Mouse (Mus musculus) cerebellum, adult 18-20 months (tissue): ENCODE measurements at regions not wholly inside any gene's neighbourhood (a gene's known extent, or its start where the extent isn't known, plus 50 kb on each side); places are given as distances from the start of the nearest gene placed in this dataset.

Source experiments
- DNase-seq, 2 experiments: peaks; one replicate each; pipeline ENCODE4 v3.0.0; 2021

GRCm38 (mm10) chr14:100607109-100607508 lies 322.6 kb upstream of the Klf12 start:
- no peak for DNase-seq

GRCm38 (mm10) chr14:100600886-100601451 lies 316.5 kb upstream of the Klf12 start:
- no peak for DNase-seq

GRCm38 (mm10) chr14:100570026-100570425 lies 285.5 kb upstream of the Klf12 start:
- no peak for DNase-seq

GRCm38 (mm10) chr14:100561884-100562283 lies 277.4 kb upstream of the Klf12 start:
- no peak for DNase-seq

- DNase-seq, result no peak
Measured at GRCm38 (mm10) chr14:100558378-100558777, 273.9 kb upstream of the Klf12 start.

- no peak for DNase-seq
Measured at GRCm38 (mm10) chr14:100552466-100552865, 268.0 kb upstream of the Klf12 start.

- DNase-seq, result no peak
Measured at GRCm38 (mm10) chr14:100550266-100550665, 265.8 kb upstream of the Klf12 start.

GRCm38 (mm10) chr14:100530217-100530616 lies 245.7 kb upstream of the Klf12 start:
- DNase-seq, result no peak

GRCm38 (mm10) chr14:100529758-100530157 lies 245.3 kb upstream of the Klf12 start:
- no peak for DNase-seq

- DNase-seq, result no peak
Measured at GRCm38 (mm10) chr14:100509396-100509795, 224.9 kb upstream of the Klf12 start.

GRCm38 (mm10) chr14:100508087-100508486 lies 223.6 kb upstream of the Klf12 start:
- no peak for DNase-seq

- DNase-seq, result no peak
Measured at GRCm38 (mm10) chr14:100507616-100508015, 223.1 kb upstream of the Klf12 start.

- DNase-seq, result no peak
Measured at GRCm38 (mm10) chr14:100488837-100489236, 204.4 kb upstream of the Klf12 start.

- peak in 1 of 2 experiments; percentile 18 for DNase-seq
Measured at GRCm38 (mm10) chr14:100485489-100485888, 201.0 kb upstream of the Klf12 start.

- no peak for DNase-seq
Measured at GRCm38 (mm10) chr14:100484101-100484500, 199.6 kb upstream of the Klf12 start.

GRCm38 (mm10) chr14:100477595-100478380 lies 193.3 kb upstream of the Klf12 start:
- DNase-seq, result peak in 1 of 2 experiments; percentile 11

- DNase-seq, result no peak
Measured at GRCm38 (mm10) chr14:100468311-100468710, 183.8 kb upstream of the Klf12 start.

- no peak for DNase-seq
Measured at GRCm38 (mm10) chr14:100462321-100462720, 177.8 kb upstream of the Klf12 start.

- DNase-seq, result peak; percentile 66 to 72
Measured at GRCm38 (mm10) chr14:100461141-100462043, 176.9 kb upstream of the Klf12 start.

GRCm38 (mm10) chr14:100459601-100460290 lies 175.3 kb upstream of the Klf12 start:
- DNase-seq, result peak; percentile 9 to 13

GRCm38 (mm10) chr14:100458727-100459447 lies 174.4 kb upstream of the Klf12 start:
- DNase-seq, result peak; percentile 45 to 57
